Mouse (Mus musculus): Measurements from ENCODE around the gene Gga2.

Gene Gga2

GRCm38 (mm10) chr7:122020667-122021354 lies at the start of gene Gga2:
Gene Gga2 (minus strand): TSS chr7:122021222.
- CTCF ChIA-PET, result interaction anchor here (0.6 to 0.7 kb wide), 5 partner anchors 23 to 455 kb away, joined by 3 to 18 read pairs (median 3); no protein-coding TSS in a partner anchor

- CTCF ChIA-PET, result interaction anchor here (0.8 kb wide), 1 partner anchor 51 kb away, joined by 3 read pairs; no protein-coding TSS in a partner anchor
These were observed 46.7 kb upstream of the Gga2 start for GRCm38 (mm10) chr7:122067517-122068381.

GRCm38 (mm10) chr7:122066945-122067516 lies 46.0 kb upstream of the Gga2 start, which contains the start of the genes Ubfd1 and Ears2:
Gene Ubfd1 (plus strand): TSS chr7:122067175.
Gene Ears2 (minus strand): TSS chr7:122067263.
- CTCF ChIA-PET, result no interaction called here

GRCm38 (mm10) chr7:122066102-122066944 lies 45.3 kb upstream of the Gga2 start:
- CTCF ChIA-PET, result no interaction called here

- CTCF ChIA-PET, result no interaction called here
These were observed 44.6 kb upstream of the Gga2 start for GRCm38 (mm10) chr7:122065656-122066055.

- CTCF ChIA-PET, result no interaction called here
These were observed 35.6 kb upstream of the Gga2 start for GRCm38 (mm10) chr7:122056633-122057032.

- CTCF ChIA-PET, result no interaction called here
These were observed 29.8 kb upstream of the Gga2 start for GRCm38 (mm10) chr7:122050834-122051233.

GRCm38 (mm10) chr7:122048191-122048590 lies 27.2 kb upstream of the Gga2 start:
- CTCF ChIA-PET, result interaction anchor here (0.5 kb wide), 1 partner anchor 446 kb away, joined by 3 read pairs; no protein-coding TSS in a partner anchor

- CTCF ChIA-PET, result no interaction called here
These were observed 25.8 kb upstream of the Gga2 start for GRCm38 (mm10) chr7:122046813-122047212.

GRCm38 (mm10) chr7:122045711-122046110 lies 24.7 kb upstream of the Gga2 start:
- CTCF ChIA-PET, result interaction anchor here (0.5 to 0.6 kb wide), 3 partner anchors 19 to 43 kb away, joined by 3 to 9 read pairs (median 3); partner anchors contain the start of gene Gga2

GRCm38 (mm10) chr7:122045181-122045634 lies 24.2 kb upstream of the Gga2 start:
- CTCF ChIA-PET, result interaction anchor here (0.5 to 0.6 kb wide), 3 partner anchors 19 to 43 kb away, joined by 3 to 9 read pairs (median 3); partner anchors contain the start of gene Gga2

GRCm38 (mm10) chr7:122044106-122044505 lies 23.1 kb upstream of the Gga2 start:
- CTCF ChIA-PET, result no interaction called here

GRCm38 (mm10) chr7:122034348-122034747 lies 13.3 kb upstream of the Gga2 start:
- CTCF ChIA-PET, result interaction anchor here (0.6 kb wide), 1 partner anchor 61 kb away, joined by 3 read pairs; no protein-coding TSS in a partner anchor

GRCm38 (mm10) chr7:122033371-122033770 lies 12.3 kb upstream of the Gga2 start:
- CTCF ChIA-PET, result interaction anchor here (0.6 to 1.0 kb wide), 2 partner anchors 29 to 1555 kb away, joined by 3 read pairs; no protein-coding TSS in a partner anchor

GRCm38 (mm10) chr7:122022131-122022530 lies 1.1 kb upstream of the Gga2 start:
- CTCF ChIA-PET, result no interaction called here

- CTCF ChIA-PET, result no interaction called here
These were observed 752 bp downstream of the Gga2 start for GRCm38 (mm10) chr7:122020273-122020666.

GRCm38 (mm10) chr7:122018978-122019377 lies 2.0 kb downstream of the Gga2 start:
- CTCF ChIA-PET, result interaction anchor here (1.3 kb wide), 1 partner anchor 38 kb away, joined by 4 read pairs; the partner anchor contains the start of gene Cog7

- CTCF ChIA-PET, result interaction anchor here (1.3 kb wide), 1 partner anchor 37 kb away, joined by 4 read pairs; the partner anchor contains the start of gene Cog7
These were observed 2.8 kb downstream of the Gga2 start for GRCm38 (mm10) chr7:122018247-122018646.

- CTCF ChIA-PET, result interaction anchor here (1.1 kb wide), 1 partner anchor 10 kb away, joined by 3 read pairs; no protein-coding TSS in a partner anchor
These were observed 5.3 kb downstream of the Gga2 start for GRCm38 (mm10) chr7:122015734-122016133.

GRCm38 (mm10) chr7:122015105-122015504 lies 5.9 kb downstream of the Gga2 start:
- CTCF ChIA-PET, result no interaction called here

- CTCF ChIA-PET, result no interaction called here
These were observed 8.1 kb downstream of the Gga2 start for GRCm38 (mm10) chr7:122012949-122013348.

All from spleen, embryonic (tissue).